Mouse (Mus musculus) ES-CJ7 (cell line): ENCODE measurements at regions not wholly inside any gene's neighbourhood (a gene's known extent, or its start where the extent isn't known, plus 50 kb on each side); places are given as distances from the start of the nearest gene placed in this dataset.

Experiments
- DNase-seq: peaks from one replicate; pipeline ENCODE4 v3.0.0; 2011; ENCODE audit warnings: low read depth, low spot score

DNA sequence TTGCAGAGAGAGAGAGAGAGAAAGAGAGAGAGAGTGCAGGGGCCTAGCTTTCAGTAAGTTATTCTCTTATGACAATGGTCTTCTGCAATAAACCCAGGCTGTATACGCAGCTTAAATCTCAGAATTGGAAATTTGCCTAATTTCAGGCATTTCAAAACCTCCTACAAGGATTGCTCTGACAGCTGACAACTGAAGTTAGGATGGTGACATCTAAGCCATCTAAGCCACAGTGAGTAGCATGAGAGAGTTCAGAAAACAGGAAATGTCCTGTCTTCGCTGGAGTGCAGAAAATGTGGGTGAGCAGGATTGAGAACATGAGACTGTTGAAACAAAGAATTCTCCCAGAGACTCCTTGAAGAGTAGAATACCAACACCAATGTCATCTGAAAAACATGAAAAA lies 56.8 kb downstream of the Fam110c start:
- no peak for DNase-seq

DNA sequence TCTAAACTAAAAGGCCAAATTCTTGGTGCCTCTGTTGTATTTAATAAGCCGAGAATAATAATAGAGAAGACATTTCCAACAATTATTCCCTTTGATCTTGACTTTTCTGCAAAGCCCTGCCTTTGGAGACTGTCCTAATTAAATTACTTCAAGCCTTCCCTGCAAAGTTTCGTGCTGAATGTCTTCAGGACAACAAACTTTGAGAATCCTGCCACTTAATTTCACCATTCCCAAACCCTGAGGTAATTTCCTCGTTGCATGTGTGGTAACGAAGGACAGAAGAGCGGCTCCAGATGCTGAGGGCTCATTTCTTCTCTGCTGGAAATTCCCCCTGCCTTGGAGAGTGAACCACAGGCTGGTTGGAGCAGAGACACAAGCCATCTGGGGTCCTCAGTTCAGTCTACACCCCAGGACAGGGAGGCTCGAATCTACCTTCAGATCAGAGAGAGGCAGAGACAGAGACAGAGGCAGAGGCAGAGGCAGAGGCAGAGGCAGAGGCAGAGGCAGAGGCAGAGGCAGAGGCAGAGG lies 60.9 kb downstream of the Fam110c start:
- no peak for DNase-seq

DNA sequence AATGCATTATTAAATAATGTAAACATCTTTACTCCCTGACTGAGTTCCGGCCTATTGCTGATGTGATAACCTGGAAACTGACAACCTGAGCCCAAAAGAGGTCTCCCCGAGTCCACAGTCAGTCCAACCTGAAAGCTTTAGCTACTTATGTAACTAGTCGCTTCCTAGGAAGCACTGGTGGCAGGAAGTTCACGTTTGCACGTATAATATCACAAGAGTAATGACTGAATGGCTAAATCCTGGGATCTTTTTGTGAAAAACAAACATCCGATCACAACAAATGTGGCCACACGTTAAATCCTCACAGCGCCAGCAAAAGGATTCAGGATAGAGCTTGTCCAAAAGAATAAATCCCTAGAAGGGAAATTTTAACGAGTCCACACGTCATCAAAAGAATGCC lies 62.7 kb downstream of the Fam110c start:
- no peak for DNase-seq

DNA sequence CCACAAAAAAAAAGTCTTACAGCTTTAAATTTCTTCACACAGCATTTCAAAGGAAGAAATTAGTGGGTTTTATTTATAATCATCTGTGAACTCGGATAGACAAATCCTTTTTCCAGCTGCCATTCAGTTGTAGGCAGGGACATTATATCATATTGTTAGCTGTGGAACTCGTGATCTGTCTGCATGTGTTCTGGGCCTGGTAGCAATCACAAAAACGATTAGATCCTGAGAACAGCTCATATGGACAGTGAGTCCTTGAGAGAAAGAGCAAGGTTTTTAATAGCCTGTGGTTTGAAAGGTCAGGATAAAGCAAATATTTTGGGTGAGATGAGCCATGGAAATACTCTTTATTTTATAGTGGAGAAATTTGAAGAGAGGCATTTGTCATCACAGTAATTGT lies 63.2 kb downstream of the Fam110c start:
- DNase-seq: no peak

DNA sequence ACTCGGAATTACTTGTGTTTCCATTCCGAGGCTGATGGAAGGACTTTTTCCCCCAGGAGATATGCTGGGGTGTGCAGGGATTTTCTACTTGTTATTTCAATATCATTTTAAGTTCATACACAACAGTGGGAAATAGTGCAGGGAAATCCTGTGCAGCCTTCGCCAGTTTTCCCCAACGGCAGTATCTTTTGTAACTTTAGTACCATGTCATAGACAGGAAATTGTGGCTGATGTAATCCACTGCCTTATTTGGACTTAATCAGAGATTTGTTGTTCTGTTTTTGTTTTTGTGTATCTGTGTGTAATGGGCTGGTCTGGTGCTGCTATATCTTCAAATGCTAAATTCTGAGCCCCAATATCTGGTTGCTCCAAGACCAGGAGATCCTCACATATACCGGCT lies 63.8 kb downstream of the Fam110c start:
- no peak for DNase-seq

DNA sequence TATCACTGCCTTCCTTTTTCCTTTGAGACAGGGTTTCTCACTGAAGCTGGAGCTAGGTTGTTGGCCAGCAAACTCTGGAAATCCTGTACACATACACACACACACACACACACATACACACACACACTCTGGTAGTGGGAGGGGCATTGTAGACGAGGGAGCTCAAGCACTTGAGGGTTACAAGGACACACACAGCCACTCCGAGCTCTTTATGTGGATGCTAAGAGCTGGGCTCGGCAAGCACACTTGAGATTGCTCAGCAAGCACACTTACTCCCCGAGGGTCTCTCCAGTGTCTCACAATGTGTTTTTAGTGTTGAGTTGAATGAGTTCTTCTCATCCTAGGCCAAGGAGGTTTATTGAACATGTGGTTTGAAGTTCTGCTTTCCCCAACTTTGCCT lies 66.2 kb downstream of the Fam110c start:
- no peak for DNase-seq

DNA sequence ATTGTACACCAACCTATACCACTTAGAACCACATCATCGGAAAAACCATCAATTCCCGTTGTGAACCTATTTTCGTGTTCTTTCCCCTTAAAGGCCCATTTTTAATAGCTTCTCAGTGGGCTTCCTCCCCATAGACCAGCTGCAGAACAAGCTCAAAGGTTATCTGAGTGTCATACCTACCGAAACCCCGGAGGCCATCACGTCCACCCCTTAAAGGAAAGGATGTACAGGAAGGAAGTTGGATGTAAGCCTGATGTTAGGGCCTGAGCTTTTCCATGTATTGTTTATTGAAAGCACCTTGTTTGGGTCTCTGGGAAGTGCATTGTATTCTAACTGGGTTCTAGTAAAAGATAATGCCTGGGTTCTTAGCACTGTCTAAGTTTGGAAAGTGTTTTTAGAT lies 69.6 kb downstream of the Fam110c start:
- DNase-seq: no peak

DNA sequence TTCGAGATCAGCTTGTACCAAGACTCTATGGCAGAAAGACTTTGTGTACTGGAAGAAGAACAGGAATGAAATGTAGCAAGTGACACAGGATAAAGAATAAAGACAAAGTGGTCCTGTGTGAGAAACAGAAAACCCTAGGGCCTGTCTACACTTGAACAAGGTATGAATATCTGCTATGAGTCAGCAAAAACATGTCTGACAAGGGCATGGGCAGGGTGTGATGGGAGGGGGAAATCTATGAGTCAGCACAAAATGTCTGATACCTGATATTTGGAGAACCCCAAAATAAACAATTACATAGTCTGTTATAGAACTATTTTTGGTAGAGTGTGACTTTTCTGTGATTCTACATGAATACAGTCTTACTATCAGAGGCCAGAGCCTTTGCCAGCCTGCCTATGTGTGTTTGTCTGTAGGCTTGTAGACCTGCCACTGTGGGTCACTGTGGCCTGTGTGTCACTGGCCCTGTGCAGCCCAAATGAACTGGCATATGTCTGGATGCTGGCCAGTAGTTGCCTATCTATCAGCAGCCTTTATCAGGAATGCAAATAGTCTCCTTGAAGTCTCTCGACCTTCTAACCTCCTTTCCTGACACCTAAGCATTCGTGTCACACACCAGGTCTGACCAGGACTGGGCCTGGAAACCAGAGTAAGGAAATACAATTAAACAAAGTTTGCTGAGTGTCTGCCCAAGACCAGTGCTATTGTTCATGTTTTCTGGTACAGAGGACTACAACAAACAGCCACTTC lies 71.5 kb downstream of the Fam110c start:
- no peak for DNase-seq

DNA sequence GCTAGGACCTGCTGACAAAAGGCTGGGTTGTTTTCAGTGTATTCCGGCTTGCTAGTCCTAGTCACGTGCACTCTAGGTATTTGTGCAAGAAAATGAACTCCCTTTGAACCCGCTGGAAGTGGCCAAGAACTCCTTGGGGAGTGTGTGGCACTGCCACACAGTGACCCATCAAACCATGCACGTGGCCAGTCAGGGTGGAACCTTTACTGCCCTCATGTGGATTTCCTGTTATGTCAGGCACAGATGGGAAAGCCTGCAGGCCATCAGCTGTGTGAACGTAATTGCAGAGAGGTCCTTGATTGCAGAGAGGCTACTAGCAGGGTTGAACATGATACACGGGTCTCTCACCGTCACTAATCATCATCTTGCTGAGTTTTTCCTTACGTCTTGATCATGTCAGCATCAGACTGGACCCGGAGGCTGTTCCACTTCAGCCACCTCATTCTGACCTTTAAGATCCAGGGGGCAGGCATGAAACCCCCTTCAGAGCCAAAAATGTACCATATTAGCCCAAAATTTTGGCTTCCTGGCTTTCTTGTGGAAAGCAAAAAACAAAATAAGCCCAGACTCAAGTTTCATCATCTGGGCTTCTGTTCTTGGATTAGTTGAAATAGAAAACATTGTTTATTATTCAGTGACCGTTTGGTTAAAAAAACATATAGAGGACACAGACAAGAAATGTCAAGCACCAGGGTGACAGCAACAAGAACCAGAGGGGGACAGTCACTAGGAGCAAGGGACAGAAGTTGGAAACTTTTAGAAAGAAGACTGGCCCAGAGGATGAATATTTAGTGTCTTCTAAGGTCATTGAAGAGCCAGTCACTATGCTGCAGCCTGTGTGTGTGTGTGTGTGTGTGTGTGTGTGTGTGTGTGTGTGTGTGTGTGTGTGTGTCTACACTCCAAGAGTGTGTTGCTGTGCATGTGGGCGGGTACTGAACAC lies 75.0 kb downstream of the Fam110c start:
- no peak for DNase-seq

DNA sequence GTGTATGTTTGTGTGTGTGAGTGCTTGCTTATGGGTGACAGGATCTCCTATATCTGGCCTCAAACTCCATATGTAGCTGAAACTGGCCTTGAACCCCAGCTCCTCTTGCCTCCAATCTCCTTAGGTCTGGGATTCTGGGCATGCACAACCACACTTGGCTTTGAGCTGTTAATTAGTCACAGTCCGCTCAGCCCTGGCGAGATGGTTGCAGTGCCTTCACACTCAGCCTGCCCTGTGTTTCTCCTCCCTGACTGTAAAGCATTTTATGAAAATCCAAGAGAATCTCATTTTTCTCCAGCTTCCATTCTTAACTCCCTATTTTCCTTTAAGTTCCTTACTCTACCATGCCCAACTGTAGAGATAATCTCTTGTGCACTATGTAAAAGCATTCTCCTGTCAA lies 80.1 kb downstream of the Fam110c start:
- DNase-seq: no peak

DNA sequence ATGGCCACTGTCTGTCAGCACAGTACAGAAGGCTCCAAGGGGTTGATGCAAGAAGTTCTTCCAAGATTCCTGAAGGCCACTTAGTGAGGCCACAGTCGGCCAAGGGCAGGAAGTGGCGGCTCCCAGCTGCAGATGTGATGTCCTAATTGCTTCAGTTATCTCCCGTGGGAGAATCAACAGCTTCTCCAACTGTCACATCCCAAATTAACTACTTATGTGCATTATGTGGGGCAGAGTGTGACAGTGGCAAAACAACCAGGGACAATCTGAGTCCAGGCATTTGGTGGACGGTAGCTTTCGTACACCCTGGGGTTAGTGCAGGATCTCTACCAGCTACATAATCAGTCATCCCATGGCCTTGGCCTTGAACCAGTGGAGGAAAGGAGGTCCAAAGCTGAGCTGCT lies 80.9 kb downstream of the Fam110c start:
- DNase-seq: no peak

DNA sequence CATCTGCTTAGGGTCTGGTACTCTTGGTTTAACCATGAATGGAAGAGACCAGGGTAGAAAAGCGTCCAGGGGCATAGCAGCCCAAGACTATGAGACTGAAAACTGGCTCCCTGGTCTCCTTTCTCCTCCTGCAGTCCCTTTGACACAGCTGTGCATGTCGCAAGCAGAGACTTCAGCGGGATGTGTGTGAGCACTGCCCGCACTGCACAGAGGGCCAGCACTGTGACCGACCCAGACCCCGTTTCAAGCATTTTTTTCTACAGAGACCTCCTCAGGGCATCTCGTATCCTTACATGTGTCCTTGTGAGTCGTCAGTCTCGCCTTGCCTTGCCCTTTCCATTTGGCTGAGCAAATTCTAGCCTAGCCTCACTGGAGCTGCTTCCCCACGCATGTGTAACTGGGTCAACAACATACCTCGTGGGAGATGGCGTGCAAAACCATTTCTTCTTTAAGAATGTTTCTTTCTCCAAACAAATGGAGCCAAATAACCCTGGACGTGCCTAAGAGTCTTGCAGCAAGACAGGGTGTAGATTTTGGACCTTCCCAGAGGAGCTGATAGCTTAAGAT lies 82.6 kb downstream of the Fam110c start:
- DNase-seq: no peak

DNA sequence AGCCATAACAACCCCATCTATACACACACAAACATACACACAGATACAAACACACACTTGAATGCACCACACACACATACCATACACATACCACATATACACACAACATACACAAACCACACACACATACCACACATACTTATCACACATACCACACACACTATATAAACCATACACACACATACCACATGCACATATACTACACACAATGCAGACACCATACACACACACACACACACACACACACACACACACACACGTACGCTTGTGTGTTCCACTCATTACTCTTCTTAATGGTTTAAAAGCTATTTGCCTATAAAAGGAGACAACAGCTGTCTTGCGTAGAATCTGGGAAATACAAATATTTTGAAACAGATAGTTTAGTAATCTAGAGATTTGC lies 83.1 kb upstream of the Gm6993 start:
- no peak for DNase-seq

DNA sequence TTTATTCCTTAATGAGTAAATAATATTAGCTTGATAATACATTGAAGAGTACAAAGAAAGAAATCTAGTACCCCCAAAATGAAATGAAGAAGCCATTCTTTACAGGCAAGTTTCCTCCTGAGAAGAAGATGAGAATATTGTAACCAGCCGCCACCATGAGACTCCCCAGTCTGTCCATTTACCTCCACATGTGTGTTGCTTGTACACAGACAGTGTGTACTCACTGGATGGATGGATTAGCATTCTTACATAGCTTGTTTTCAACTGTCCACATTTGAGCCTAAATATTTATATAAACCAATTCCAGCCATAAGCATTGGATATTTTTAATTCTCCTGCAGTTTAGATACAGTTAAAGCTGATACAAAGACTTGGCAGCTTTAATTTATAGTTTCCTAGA lies 82.7 kb upstream of the Gm6993 start:
- DNase-seq: no peak

DNA sequence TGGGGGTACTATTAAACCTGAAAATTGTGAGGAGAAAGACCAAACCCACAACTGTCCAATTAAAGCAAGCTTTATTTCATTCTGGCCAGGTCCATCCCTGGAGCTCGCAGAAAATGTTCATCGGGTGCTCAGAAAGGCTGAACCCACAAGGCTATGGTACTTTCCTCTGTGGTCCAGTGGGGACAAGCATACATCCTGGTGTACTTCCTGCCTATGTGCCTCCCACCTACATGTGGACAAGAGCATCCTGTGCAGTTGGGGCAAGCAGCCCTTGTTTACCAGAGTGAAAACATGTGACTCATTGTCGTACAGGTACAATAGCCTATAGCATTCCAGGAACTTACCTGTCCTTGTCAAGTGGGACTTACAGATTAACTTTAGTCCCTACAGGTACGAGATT lies 81.7 kb upstream of the Gm6993 start:
- no peak for DNase-seq

DNA sequence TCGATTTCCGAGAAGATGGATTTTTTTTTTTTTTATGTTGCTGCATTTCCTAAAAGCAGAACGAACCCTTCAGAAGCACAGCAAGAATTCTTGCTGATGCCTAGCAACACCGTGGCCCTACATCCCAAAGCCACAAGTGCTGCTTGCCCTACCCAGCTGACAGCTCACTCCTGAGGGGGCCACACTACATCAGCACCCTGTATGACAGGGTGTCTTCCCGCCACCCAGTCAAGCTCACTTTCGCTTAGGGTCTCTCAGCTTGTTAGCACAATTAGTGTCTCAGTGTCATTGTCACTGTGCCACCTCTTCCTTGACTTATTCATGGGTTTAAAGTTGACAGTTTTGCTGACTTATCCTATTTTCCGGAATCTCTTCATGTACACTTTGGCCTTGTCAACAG lies 81.2 kb upstream of the Gm6993 start:
- no peak for DNase-seq

DNA sequence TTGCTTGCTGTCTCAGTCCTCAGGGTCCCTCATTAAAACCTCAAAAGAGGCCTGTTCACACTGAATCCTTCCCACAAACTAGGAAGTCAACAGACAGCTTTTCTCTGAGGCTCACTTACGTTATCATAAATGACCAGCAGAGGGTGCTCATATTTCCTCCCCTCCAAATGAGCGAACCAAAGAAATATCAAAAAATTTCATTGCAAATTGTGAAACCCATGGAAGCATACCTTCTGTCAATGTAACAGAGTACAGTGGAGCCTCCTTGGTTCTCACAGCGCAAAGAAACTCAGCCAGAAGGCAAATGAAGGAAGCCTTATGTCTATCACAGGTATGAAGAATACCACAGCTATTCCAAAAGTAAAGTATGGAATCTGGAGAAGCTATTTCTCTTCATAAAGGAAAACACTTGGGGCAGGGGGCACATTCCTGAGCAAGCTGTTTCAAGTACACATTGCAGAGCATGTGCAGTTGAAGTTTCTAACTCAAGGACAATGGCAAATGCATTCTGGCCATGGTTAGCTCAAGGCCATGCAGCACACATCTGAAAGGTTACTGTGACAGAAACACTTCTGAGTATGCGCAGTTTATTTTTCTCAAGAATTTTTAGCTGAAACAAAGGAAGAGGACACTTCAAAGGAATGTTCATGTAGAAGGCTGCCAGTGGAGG lies 72.2 kb upstream of the Gm6993 start:
- DNase-seq: peak; percentile 7

DNA sequence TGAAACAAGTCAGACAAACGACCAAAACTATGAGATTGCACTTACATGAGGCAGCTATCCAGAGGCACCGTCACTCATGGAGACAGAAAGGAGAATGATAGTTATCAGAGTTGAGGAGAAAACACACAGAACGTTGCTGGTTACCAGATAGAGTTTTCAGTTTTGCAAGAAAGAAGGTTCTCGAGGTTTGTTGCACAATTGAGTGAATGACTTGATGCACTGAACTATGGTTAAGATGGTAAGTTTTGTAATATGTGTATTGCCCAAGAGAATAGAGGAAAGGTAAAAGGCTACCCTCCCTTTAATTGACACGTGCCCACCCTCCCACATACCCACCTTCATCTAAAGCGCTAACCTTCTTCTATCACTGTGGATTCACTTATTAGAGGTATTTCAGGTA lies 70.5 kb upstream of the Gm6993 start:
- DNase-seq: no peak

DNA sequence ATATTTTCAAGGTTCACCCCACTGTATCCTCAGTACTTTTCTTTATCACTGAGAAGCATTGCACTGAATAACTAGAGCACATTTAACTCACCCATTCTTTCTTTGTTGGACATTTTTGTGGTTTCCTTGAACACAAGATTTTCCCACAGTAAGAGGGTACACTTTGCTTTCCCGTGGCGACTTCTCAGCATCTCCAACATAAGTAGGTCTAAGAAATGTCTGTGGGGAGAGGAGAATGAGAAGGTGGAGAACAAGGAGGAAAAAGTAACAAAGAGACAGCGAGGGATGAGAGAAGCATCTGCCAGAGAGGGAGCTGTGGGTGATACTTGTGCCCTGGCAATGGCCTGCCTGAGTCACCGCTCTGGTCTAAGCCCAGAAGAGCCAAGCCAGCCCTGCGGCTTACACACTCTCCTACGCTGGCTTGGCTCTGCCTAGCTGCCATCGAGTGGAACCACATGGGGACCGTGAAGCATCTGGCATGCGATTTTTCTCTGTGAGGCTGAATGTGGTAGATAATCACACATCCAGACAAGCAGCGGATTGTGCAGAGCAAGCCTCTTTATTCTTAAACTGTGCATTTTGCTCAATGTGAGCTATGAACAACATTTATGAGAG lies 69.9 kb upstream of the Gm6993 start:
- no peak for DNase-seq

DNA sequence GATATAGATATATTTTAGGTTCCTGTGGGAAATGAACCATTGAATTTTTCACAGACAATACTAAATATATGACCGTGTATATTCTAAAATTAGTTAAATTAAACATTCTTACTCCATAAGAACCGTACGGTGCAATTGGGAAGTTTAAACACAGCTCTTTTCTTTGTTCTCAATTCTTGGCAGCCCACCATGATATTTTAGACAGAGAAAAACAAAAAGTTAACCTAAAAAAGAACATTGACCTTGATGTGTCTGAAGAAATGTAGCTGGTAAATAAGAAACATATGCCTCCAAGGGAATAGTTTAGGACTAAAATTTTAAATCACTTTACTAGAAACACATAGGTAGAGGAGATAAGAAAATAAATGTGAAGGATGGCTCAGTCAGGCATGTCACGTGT lies 68.6 kb upstream of the Gm6993 start:
- no peak for DNase-seq
